Mouse (Mus musculus): ENCODE data around the gene Aox4. TPM values are rescaled to one million over a fixed set of nuclear protein-coding genes. Genes with fewer than 3 reads are reported as not detected.

The Aox4 gene
- total and polyA plus RNA-seq, 3 experiments, result 0.05 to 0.27 TPM; not detected in 1

DNA sequence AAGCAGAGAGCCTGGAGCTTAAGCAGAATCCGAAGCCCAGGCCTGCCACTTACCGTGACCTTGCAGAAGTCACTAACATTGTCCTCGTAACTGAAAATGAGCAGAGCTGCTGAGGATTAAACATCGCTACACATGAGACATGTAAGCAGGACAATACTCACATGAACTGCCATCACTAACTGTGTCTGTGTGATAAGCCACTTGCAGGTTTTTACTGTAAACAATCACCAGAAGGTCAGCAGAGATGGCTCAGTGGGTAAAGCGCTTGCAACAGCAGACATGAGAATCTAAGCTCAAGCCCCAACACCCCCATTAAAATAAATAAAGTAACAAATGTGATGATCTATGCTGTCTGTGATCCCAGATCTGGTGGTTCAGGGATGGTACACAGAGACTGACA is 28.2 kb downstream of the Aox4 start:
- no peak overlapping the region for H3K9ac ChIP-seq (ENCODE audit: insufficient read depth, low read depth)
- H3K36me3 ChIP-seq (replicated peaks in 1 of 2; ENCODE audit: control insufficient read depth in 1 of 2, insufficient read depth in 1 of 2, low read length in 1 of 2), result no peaks in the 10 kb centered on the region
- no peak overlapping the region for H3K4me2 ChIP-seq (ENCODE audit: insufficient read depth, low read depth, poor library complexity, severe bottlenecking)
- peaks cover 9 to 26% of the 10 kb centered on the region in 2 experiments for H3K4me1 ChIP-seq (ENCODE audit: control insufficient read depth in 1 of 2, insufficient read depth in 2 of 2)
- no peak overlapping the region for H3K4me3 ChIP-seq (replicated peaks in 1 of 3; ENCODE audit: low read depth in 2 of 3, low read length in 2 of 3, poor library complexity in 1 of 3)
- in situ Hi-C loops (cut with MboI; ENCODE audit: low pct_ligation_motif_present, low pct_unique_long_range_greater_than_20kb, low sequenced_read_pairs), result no loop called here
- dilution Hi-C loops (cut with MboI; ENCODE audit: extremely low pct_ligation_motif_present, extremely low pct_unique_long_range_greater_than_20kb, low sequenced_read_pairs), result no loop called here
- H3K27me3 ChIP-seq (replicated peaks), result no peaks in the 10 kb centered on the region
- no peaks in the 10 kb centered on the region for H3K9me3 ChIP-seq (replicated peaks; ENCODE audit: low read length)
- DNase-seq (ENCODE audit: extremely low read depth), result no peak
- H3K79me2 ChIP-seq (replicated peaks; ENCODE audit: control insufficient read depth, extremely low read depth, insufficient read depth, poor library complexity, severe bottlenecking), result no peaks in the 10 kb centered on the region
- no peak overlapping the region for H3K27ac ChIP-seq (ENCODE audit: insufficient read depth, low read depth)
- TF ChIP-seq MAFK (IDR thresholded peaks at IDR 0.05; ENCODE audit: insufficient replicate concordance, low read length) (no peak), ZMIZ1 (IDR thresholded peaks at IDR 0.05; ENCODE audit: low read depth, low read length) (no peak), ZKSCAN1 (IDR thresholded peaks at IDR 0.05; ENCODE audit: borderline replicate concordance, low read depth, low read length) (no peak), KAT2A (IDR thresholded peaks at IDR 0.05; ENCODE audit: insufficient replicate concordance, low read length) (no peak), CHD2 (IDR thresholded peaks at IDR 0.05; ENCODE audit: low read length) (no peak), SMC3 (IDR thresholded peaks at IDR 0.05; ENCODE audit: low read depth, low read length) (no peak), JUND (conservative IDR thresholded peaks at IDR 0.05; ENCODE audit: low read depth, low read length) (no peak), RAD21 (IDR thresholded peaks at IDR 0.05; ENCODE audit: low read depth, low read length) (no peak)

GRCm38 (mm10) chr1:58238961-58239360 is 28.8 kb downstream of the Aox4 start:
- no peak overlapping the region for H3K27ac ChIP-seq (ENCODE audit: insufficient read depth, low read depth)
- no peaks in the 10 kb centered on the region for H3K27me3 ChIP-seq (replicated peaks)
- no peak overlapping the region for H3K4me2 ChIP-seq (ENCODE audit: insufficient read depth, low read depth, poor library complexity, severe bottlenecking)
- no peak overlapping the region for H3K9ac ChIP-seq (ENCODE audit: insufficient read depth, low read depth)
- no peaks in the 10 kb centered on the region for H3K79me2 ChIP-seq (replicated peaks; ENCODE audit: control insufficient read depth, extremely low read depth, insufficient read depth, poor library complexity, severe bottlenecking)
- H3K9me3 ChIP-seq (replicated peaks; ENCODE audit: low read length), result no peaks in the 10 kb centered on the region
- dilution Hi-C loops (cut with MboI; ENCODE audit: extremely low pct_ligation_motif_present, extremely low pct_unique_long_range_greater_than_20kb, low sequenced_read_pairs) (no loop called here), in situ Hi-C loops (cut with MboI; ENCODE audit: low pct_ligation_motif_present, low pct_unique_long_range_greater_than_20kb, low sequenced_read_pairs) (no loop called here)
- no peak for DNase-seq (ENCODE audit: extremely low read depth)
- H3K4me3 ChIP-seq (replicated peaks in 1 of 3; ENCODE audit: low read depth in 2 of 3, low read length in 2 of 3, poor library complexity in 1 of 3), result no peak overlapping the region
- no peaks in the 10 kb centered on the region for H3K36me3 ChIP-seq (replicated peaks in 1 of 2; ENCODE audit: control insufficient read depth in 1 of 2, insufficient read depth in 1 of 2, low read length in 1 of 2)
- TF ChIP-seq NRF1 (IDR thresholded peaks at IDR 0.05; ENCODE audit: low read depth, low read length), result no peak
- TF ChIP-seq ZC3H11A (IDR thresholded peaks at IDR 0.05; ENCODE audit: low read depth, low read length), result no peak
- peaks cover 9 to 27% of the 10 kb centered on the region in 2 experiments for H3K4me1 ChIP-seq (ENCODE audit: control insufficient read depth in 1 of 2, insufficient read depth in 2 of 2)

DNA sequence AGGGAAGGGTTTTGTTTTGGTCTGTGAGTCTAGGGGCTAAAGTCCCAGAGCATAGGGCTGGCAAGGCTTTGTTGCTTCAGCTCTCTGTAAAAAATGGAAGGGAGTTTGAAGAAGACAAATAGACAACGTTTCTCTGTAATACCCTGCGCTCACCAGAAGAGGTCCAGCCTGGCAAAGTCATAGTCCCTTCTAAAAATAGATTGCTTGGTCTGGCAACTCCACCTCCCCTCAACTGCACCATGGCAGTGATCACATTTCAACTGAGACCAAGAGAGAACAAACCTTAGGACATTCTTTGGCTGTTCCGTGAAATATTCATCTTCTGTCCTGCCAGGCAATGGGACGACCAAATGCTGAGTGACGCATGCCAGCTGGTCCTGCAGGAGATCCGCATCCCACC is 30.1 kb downstream of the Aox4 start:
- dilution Hi-C loops (cut with MboI; ENCODE audit: extremely low pct_ligation_motif_present, extremely low pct_unique_long_range_greater_than_20kb, low sequenced_read_pairs), result no loop called here

More for the DNA sequence above, 30.1 kb downstream of the Aox4 start:
- no peak overlapping the region for H3K27ac ChIP-seq (ENCODE audit: insufficient read depth, low read depth)
- peaks cover 9 to 37% of the 10 kb centered on the region in 2 experiments for H3K4me1 ChIP-seq (ENCODE audit: control insufficient read depth in 1 of 2, insufficient read depth in 2 of 2)
- TF ChIP-seq SMC3 (IDR thresholded peaks at IDR 0.05; ENCODE audit: low read depth, low read length) (peak; percentile 43), JUND (conservative IDR thresholded peaks at IDR 0.05; ENCODE audit: low read depth, low read length) (no peak), NELFE (IDR thresholded peaks at IDR 0.05; ENCODE audit: low read depth, low read length) (no peak), MEF2A (IDR thresholded peaks at IDR 0.05; ENCODE audit: borderline replicate concordance, low read depth, low read length) (peak; percentile 92), TCF12 (IDR thresholded peaks at IDR 0.05; ENCODE audit: low read depth, low read length) (no peak), CTCF (conservative IDR thresholded peaks at IDR 0.05 in 1 of 2, IDR thresholded peaks at IDR 0.05 in 1 of 2; ENCODE audit: low read depth in 2 of 2, low read length in 2 of 2) (peak in 1 of 2 experiments; percentile 52; a peak in 2 of 4 replicates), RAD21 (IDR thresholded peaks at IDR 0.05; ENCODE audit: low read depth, low read length) (peak; percentile 19)
- H3K9me3 ChIP-seq (replicated peaks; ENCODE audit: low read length), result no peaks in the 10 kb centered on the region
- no peak overlapping the region for H3K4me3 ChIP-seq (replicated peaks in 1 of 3; ENCODE audit: low read depth in 2 of 3, low read length in 2 of 3, poor library complexity in 1 of 3)
- H3K27me3 ChIP-seq (replicated peaks), result no peaks in the 10 kb centered on the region
- no peaks in the 10 kb centered on the region for H3K79me2 ChIP-seq (replicated peaks; ENCODE audit: control insufficient read depth, extremely low read depth, insufficient read depth, poor library complexity, severe bottlenecking)
- H3K9ac ChIP-seq (ENCODE audit: insufficient read depth, low read depth), result no peak overlapping the region
- no peaks in the 10 kb centered on the region for H3K36me3 ChIP-seq (replicated peaks in 1 of 2; ENCODE audit: control insufficient read depth in 1 of 2, insufficient read depth in 1 of 2, low read length in 1 of 2)
- H3K4me2 ChIP-seq (ENCODE audit: insufficient read depth, low read depth, poor library complexity, severe bottlenecking), result no peak overlapping the region
- in situ Hi-C loops (cut with MboI; ENCODE audit: low pct_ligation_motif_present, low pct_unique_long_range_greater_than_20kb, low sequenced_read_pairs), result no loop called here
- DNase-seq (ENCODE audit: extremely low read depth), result peak; percentile 15

Data from CH12.LX (cell line).